Mouse (Mus musculus) T-cell, adult 2 months (primary cell): ENCODE data around the gene Panx1.
A peak's percentile ranks its signal among the peaks of the same experiment; 100 is the strongest.

ENCODE experiments used
- DNase-seq: peaks from one replicate; pipeline ENCODE4 v3.0.0; 2022; ENCODE audit warnings: low spot score

Panx1 gene

GRCm38 (mm10) chr9:14970805-14971525 lies 74.3 kb downstream of the Panx1 start:
- DNase-seq = no peak

- DNase-seq = no peak
Observed at GRCm38 (mm10) chr9:14970211-14970610, 75.1 kb downstream of the Panx1 start.

- no peak for DNase-seq
Observed at GRCm38 (mm10) chr9:14967598-14967997, 77.7 kb downstream of the Panx1 start.

GRCm38 (mm10) chr9:14966787-14967186 lies 78.5 kb downstream of the Panx1 start:
- DNase-seq = peak; percentile 37

GRCm38 (mm10) chr9:14965368-14965767 lies 79.9 kb downstream of the Panx1 start:
- no peak for DNase-seq

- no peak for DNase-seq
Observed at GRCm38 (mm10) chr9:14962769-14963168, 82.5 kb downstream of the Panx1 start.

GRCm38 (mm10) chr9:14954659-14955058 lies 90.6 kb downstream of the Panx1 start:
- DNase-seq = no peak
